Mouse (Mus musculus) olfactory bulb, adult 2 months (tissue): ENCODE measurements around the gene Ctnnbl1.

Experiments used
- CTCF ChIP-seq: fragments of 200-500 bp; IDR thresholded peaks from 2 replicates; pipeline ENCODE4 v1.5.1; 2012; ENCODE audit warnings: low read depth, mild to moderate bottlenecking, low read length, moderate library complexity; ENCODE audit not compliant: insufficient read depth
- POLR2A ChIP-seq: fragments of 200-500 bp; IDR thresholded peaks from 2 replicates; pipeline ENCODE4 v1.6.1; 2012; ENCODE audit warnings: mild to moderate bottlenecking, low read depth, low read length, moderate library complexity; ENCODE audit not compliant: insufficient read depth

DNA sequence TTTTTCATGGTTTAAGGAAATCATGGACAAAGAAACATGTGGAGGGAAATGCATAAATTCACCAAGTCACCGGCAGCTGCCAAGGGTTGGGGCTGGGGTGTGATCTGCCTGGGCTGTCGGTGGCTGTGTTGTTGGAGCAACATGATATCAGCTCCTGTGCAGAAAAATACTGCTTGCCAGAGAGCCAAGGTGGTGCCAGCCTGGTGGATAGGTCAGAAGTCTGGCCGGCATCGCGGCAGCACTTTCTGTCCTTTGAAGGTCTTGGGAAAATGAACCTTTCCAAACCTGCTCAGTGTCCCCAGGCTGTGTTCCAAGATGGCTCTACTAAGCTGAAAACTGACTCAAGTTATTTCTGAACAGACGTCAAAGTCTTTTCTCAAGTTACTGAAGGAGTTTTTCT, 133.0 kb downstream of the Ctnnbl1 start:
- TF ChIP-seq POLR2A: no peak
- no peak for TF ChIP-seq CTCF
